Mouse (Mus musculus) cortical plate, adult 2 months (tissue): ENCODE results near the gene Ednra.

ENCODE experiments used
- CTCF ChIP-seq: fragments of 200-500 bp; IDR thresholded peaks from 2 replicates; pipeline ENCODE4 v1.5.1; 2011; ENCODE audit warnings: mild to moderate bottlenecking, control low read depth, low read length; ENCODE audit not compliant: insufficient read depth; ENCODE audit errors: extremely low read depth
- POLR2A ChIP-seq: fragments of 200-500 bp; IDR thresholded peaks from 2 replicates; pipeline ENCODE4 v1.6.1; 2011; ENCODE audit warnings: mild to moderate bottlenecking, low read length, control low read depth; ENCODE audit not compliant: insufficient read depth; ENCODE audit errors: extremely low read depth

DNA sequence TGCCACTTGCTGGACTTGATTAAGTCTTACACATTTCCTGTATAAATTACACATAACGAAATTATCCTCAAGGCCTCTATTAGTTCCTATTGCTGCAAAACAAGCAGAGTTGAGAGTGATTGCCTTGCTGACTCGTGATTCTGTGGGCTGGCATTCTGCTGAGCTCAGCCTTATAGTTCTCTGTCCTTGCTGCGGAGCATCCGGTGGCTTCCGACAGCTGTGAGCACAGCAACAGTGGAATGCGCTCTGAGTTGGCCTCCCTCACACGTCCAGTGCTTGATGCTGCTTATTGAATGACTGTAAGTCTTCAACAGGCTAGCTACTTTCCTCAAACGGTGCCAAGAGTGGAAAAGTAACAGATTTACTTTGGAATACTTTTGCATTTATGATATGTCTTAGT, 40.0 kb upstream of the Ednra start:
- TF ChIP-seq CTCF = no peak
- no peak for TF ChIP-seq POLR2A
